15 mouse cellular contexts compared by ENCODE assay signal in genomic region chr4:139703468-139703867, GRCm38 (mm10). TPM values are rescaled to one million over a fixed set of nuclear protein-coding genes. Genes with fewer than 3 reads are reported as not detected.
DNase-seq lines count a peak whose midpoint lies in the region; ATAC-seq lines count a peak whose summit lies in the region.
"Had no signal": no experiment of that assay in that cellular context is flagged by ENCODE, and none has a peak within 500 bp of the region (broad histone marks: within the 10 kb centered on the region; RNA-seq: fewer than 3 reads in every experiment).

No protein-coding gene starts in this region.

- no peaks in the 10 kb centered on the region for H3K27me3 ChIP-seq in liver, embryonic 11.5 days (replicated peaks; ENCODE audit: control insufficient read depth, insufficient read depth, low read length)
- peaks cover 9% of the 10 kb centered on the region for H3K27me3 ChIP-seq in forebrain, embryonic 12.5 days
- H3K27me3 ChIP-seq: intestine, embryonic 15.5 days; lung, embryonic 15.5 days; neural tube, embryonic 12.5 days; stomach, embryonic 15.5 days had no signal

- no peak overlapping the region for H3K4me3 ChIP-seq in liver, embryonic 11.5 days (ENCODE audit: low read depth, low read length)
- no peak overlapping the region for H3K4me3 ChIP-seq in forebrain, embryonic 12.5 days (replicated peaks)
- H3K4me3 ChIP-seq: intestine, embryonic 15.5 days; lung, embryonic 15.5 days; midbrain, embryonic 10.5 days; neural tube, embryonic 12.5 days; stomach, embryonic 15.5 days had no signal

- no peaks in the 10 kb centered on the region for H3K9me3 ChIP-seq in liver, embryonic 11.5 days (ENCODE audit: control insufficient read depth, low read length)
- no peaks in the 10 kb centered on the region for H3K9me3 ChIP-seq in forebrain, embryonic 12.5 days
- H3K9me3 ChIP-seq: intestine, embryonic 15.5 days; lung, embryonic 15.5 days; midbrain, embryonic 10.5 days; neural tube, embryonic 12.5 days; stomach, embryonic 15.5 days had no signal

- H3K4me1 ChIP-seq in liver, embryonic 11.5 days (replicated peaks; ENCODE audit: control insufficient read depth, insufficient read depth, low read length): no peaks in the 10 kb centered on the region
- H3K4me1 ChIP-seq in forebrain, embryonic 12.5 days: no peaks in the 10 kb centered on the region
- H3K4me1 ChIP-seq: intestine, embryonic 15.5 days; lung, embryonic 15.5 days; neural tube, embryonic 12.5 days; stomach, embryonic 15.5 days had no signal

- peak; percentile 25 for DNase-seq in CD4-positive, CD25-positive, alpha-beta regulatory T cell, adult 2 months (ENCODE audit: low read depth, low spot score)
- DNase-seq in liver: peak; percentile 10
- DNase-seq in liver, embryonic 11.5 days (ENCODE audit: low spot score): no peak
- peak; percentile 25 to 32 for DNase-seq in B cell, adult 2 months
- DNase-seq in induced T-regulatory cell, adult 2 months (ENCODE audit: low read depth): peak; percentile 31
- DNase-seq in frontal cortex, postnatal 10 days (ENCODE audit: low spot score in 2 of 2): no peak
- DNase-seq: cerebellum, adult 2 months; heart, postnatal 10 days had no signal

- ATAC-seq in CD4-positive, CD25-positive, alpha-beta regulatory T cell, adult 4 months: no peak
- no peak for ATAC-seq in liver, embryonic 11.5 days (replicated peaks; ENCODE audit: low FRiP score)
- no peak for ATAC-seq in forebrain, embryonic 12.5 days (ENCODE audit: low FRiP score)
- ATAC-seq: intestine, embryonic 15.5 days had no signal

- H3K36me3 ChIP-seq in liver, embryonic 11.5 days (ENCODE audit: control insufficient read depth, insufficient read depth, low read length): no peaks in the 10 kb centered on the region
- H3K36me3 ChIP-seq in forebrain, embryonic 12.5 days (replicated peaks): no peaks in the 10 kb centered on the region
- H3K36me3 ChIP-seq: intestine, embryonic 15.5 days; lung, embryonic 15.5 days; midbrain, embryonic 10.5 days; neural tube, embryonic 12.5 days; stomach, embryonic 15.5 days had no signal

- H3K27ac ChIP-seq in liver, embryonic 11.5 days (ENCODE audit: low read depth, low read length): no peak overlapping the region
- no peak overlapping the region for H3K27ac ChIP-seq in forebrain, embryonic 12.5 days
- H3K27ac ChIP-seq: intestine, embryonic 15.5 days; lung, embryonic 15.5 days; midbrain, embryonic 10.5 days; neural tube, embryonic 12.5 days; stomach, embryonic 15.5 days had no signal

- no peak overlapping the region for H3K4me2 ChIP-seq in liver, embryonic 11.5 days
- H3K4me2 ChIP-seq in forebrain, embryonic 12.5 days: no peak overlapping the region
- H3K4me2 ChIP-seq: intestine, embryonic 15.5 days; lung, embryonic 15.5 days; neural tube, embryonic 12.5 days; stomach, embryonic 15.5 days had no signal

- no peak overlapping the region for H3K9ac ChIP-seq in liver, embryonic 11.5 days (ENCODE audit: low read depth, low read length)
- no peak overlapping the region for H3K9ac ChIP-seq in forebrain, embryonic 12.5 days
- H3K9ac ChIP-seq: intestine, embryonic 15.5 days; lung, embryonic 15.5 days; neural tube, embryonic 12.5 days; stomach, embryonic 15.5 days had no signal

- WGBS in liver, embryonic 11.5 days: 75% methylated on average over 11 of the region's 11 CpGs
- WGBS in forebrain, embryonic 12.5 days: 83% methylated on average over 11 of the region's 11 CpGs

RNA-seq across cellular contexts. Expression of gene Tas1r2, which starts 50.1 kb away (rescaled TPM):
- polyA plus RNA-seq in CD4-positive, CD25-positive, alpha-beta regulatory T cell, adult 4 months (2017; shearing (Covaris generic)): not detected
- not detected in 2 replicates for polyA plus RNA-seq in liver, embryonic 11.5 days (2014; fragmentation: Nextera tagmentation; extraction: Ambion mirVana)
- not detected in 2 replicates for polyA plus RNA-seq in forebrain, embryonic 12.5 days (2016; fragmentation: Nextera tagmentation; extraction: Ambion mirVana)
- polyA plus RNA-seq: cerebellum, adult 2 months; intestine, embryonic 15.5 days; lung, embryonic 15.5 days; midbrain, embryonic 10.5 days; neural tube, embryonic 12.5 days; stomach, embryonic 15.5 days had no signal

Comparison
In these comparisons a context has a peak if more than half of its experiments do, and no peak if none do; other contexts are left out.
1. DNase-seq: peak in CD4-positive, CD25-positive, alpha-beta regulatory T cell, adult 2 months (single experiment), liver (single experiment), B cell, adult 2 months (2 of 2) and induced T-regulatory cell, adult 2 months (single experiment); none in liver, embryonic 11.5 days (single experiment) and frontal cortex, postnatal 10 days (0 of 2).